Mouse (Mus musculus) lung, embryonic 15.5 days (tissue): Measurements from ENCODE around the gene Atxn2. TPM values are rescaled to one million over a fixed set of nuclear protein-coding genes. Genes with fewer than 3 reads are reported as not detected.

Experiments
- ATAC-seq: fragments of 200-750 bp; cut with Nextera tagmentation; 2 replicates; pipeline ENCODE4 v1.8.0; 2017; ENCODE audit warnings: moderate number of reproducible peaks, borderline replicate concordance; ENCODE audit not compliant: low FRiP score, low TSS enrichment; ENCODE audit errors: extremely low read depth
- H3K27ac ChIP-seq: fragments of 300-500 bp; sonication (generic); 2 replicates; pipeline ENCODE4 v1.5.1; 2015; ENCODE audit warnings: moderate library complexity, mild to moderate bottlenecking, inconsistent platforms
- H3K27me3 ChIP-seq: fragments of 300-500 bp; sonication (generic); 2 replicates; pipeline ENCODE4 v1.6.1; 2015; ENCODE audit warnings: inconsistent platforms
- H3K36me3 ChIP-seq: fragments of 300-500 bp; sonication (generic); 2 replicates; pipeline ENCODE4 v1.6.1; 2015; ENCODE audit warnings: inconsistent platforms
- H3K4me1 ChIP-seq: fragments of 300-500 bp; sonication (generic); 2 replicates; pipeline ENCODE4 v1.6.1; 2015; ENCODE audit warnings: inconsistent platforms
- H3K4me2 ChIP-seq: fragments of 300-500 bp; sonication (generic); 2 replicates; pipeline ENCODE4 v1.6.1; 2015; ENCODE audit warnings: inconsistent platforms, mild to moderate bottlenecking, moderate library complexity
- H3K4me3 ChIP-seq: fragments of 300-500 bp; sonication (generic); 2 replicates; pipeline ENCODE4 v1.5.1; 2015; ENCODE audit warnings: mild to moderate bottlenecking, inconsistent platforms
- H3K9ac ChIP-seq: fragments of 300-500 bp; sonication (generic); 2 replicates; pipeline ENCODE4 v1.6.1; 2015; ENCODE audit warnings: inconsistent platforms
- H3K9me3 ChIP-seq: fragments of 300-500 bp; sonication (generic); 2 replicates; pipeline ENCODE4 v1.6.1; 2016; ENCODE audit warnings: inconsistent platforms
- WGBS: fragments of 180-500 bp; shearing (Covaris S2); methylation state at CpG from one replicate; pipeline ENCODE4 v1.1.7; 2015; 5-methylcytosine and 5-hydroxymethylcytosine counted together
- polyA plus RNA-seq: library from polyadenylated mRNA; unstranded; fragments of >200 nt; fragmentation: Nextera tagmentation; extraction: Ambion mirVana; gene quantifications from 2 replicates; pipeline ENCODE4 v1.2.1, GENCODE M21; 2015

Atxn2 gene
- polyA plus RNA-seq, 1 experiment from 2014 or later, result 60.8 TPM

GRCm38 (mm10) chr5:121767564-121767963 lies 56.4 kb downstream of the Atxn2 start:
- Histone ChIP-seq H3K9ac (no peak overlapping the region), H3K4me1 (no peaks in the 10 kb centered on the region), H3K4me2 (no peak overlapping the region), H3K27me3 (no peaks in the 10 kb centered on the region), H3K36me3 (peaks cover 18% of the 10 kb centered on the region), H3K27ac (no peak overlapping the region), H3K4me3 (no peak overlapping the region), H3K9me3 (no peaks in the 10 kb centered on the region)
- ATAC-seq, result no peak
- WGBS, result 73% methylated on average over 2 of the region's 2 CpGs

- Histone ChIP-seq H3K27me3 (no peaks in the 10 kb centered on the region), H3K9ac (no peak overlapping the region), H3K36me3 (peaks cover 31% of the 10 kb centered on the region), H3K4me2 (no peak overlapping the region), H3K4me3 (no peak overlapping the region), H3K4me1 (no peaks in the 10 kb centered on the region), H3K9me3 (no peaks in the 10 kb centered on the region), H3K27ac (no peak overlapping the region)
- ATAC-seq, result no peak
- WGBS, result 75% methylated on average over 7 of the region's 7 CpGs
Observed at GRCm38 (mm10) chr5:121769827-121770226, 58.7 kb downstream of the Atxn2 start.

- Histone ChIP-seq H3K4me3 (no peak overlapping the region), H3K4me1 (no peaks in the 10 kb centered on the region), H3K4me2 (no peak overlapping the region), H3K9ac (no peak overlapping the region), H3K9me3 (no peaks in the 10 kb centered on the region), H3K27me3 (no peaks in the 10 kb centered on the region), H3K27ac (no peak overlapping the region), H3K36me3 (peaks cover 37% of the 10 kb centered on the region)
- 95% methylated on average over 3 of the region's 3 CpGs for WGBS
- ATAC-seq, result no peak
Observed at GRCm38 (mm10) chr5:121771611-121772010, 60.5 kb downstream of the Atxn2 start.

DNA sequence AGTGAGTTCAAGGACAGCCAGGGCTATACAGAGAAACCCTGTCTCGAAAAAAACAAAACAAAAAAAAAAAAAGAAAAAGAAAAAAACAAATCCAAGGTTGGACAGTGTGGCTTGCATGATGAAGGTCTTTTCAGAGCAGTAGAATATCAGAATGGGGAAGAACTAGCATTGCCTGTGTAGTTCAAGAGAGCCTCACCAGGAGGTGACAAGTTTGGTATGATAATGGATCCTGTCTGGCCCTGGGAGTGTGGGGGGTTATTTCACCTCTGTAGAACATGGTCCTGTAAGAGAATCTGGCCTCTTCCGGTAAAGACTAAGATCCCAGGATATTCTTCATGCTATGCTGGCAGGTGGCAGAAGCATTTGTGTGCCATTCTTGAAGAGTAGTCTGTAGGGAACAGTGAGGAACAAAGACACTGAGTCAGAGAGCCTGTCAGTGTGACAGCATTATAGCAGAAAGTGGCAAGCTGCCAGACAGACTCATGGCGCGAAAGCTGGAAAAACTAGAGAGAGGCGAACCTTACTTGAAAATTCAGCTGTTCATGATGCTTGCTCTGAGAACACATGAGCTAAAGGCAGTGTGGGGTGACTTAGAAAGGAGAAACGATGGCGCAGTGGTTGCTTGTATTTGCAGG lies 67.5 kb downstream of the Atxn2 start:
- H3K36me3 ChIP-seq, result peaks cover 48% of the 10 kb centered on the region
- peaks cover under 1% of the 10 kb centered on the region for H3K4me1 ChIP-seq
- no peaks in the 10 kb centered on the region for H3K9me3 ChIP-seq
- WGBS, result 75% methylated on average over 7 of the region's 7 CpGs
- H3K9ac ChIP-seq, result no peak overlapping the region
- ATAC-seq, result no peak
- no peak overlapping the region for H3K4me2 ChIP-seq
- no peak overlapping the region for H3K27ac ChIP-seq
- H3K27me3 ChIP-seq, result no peaks in the 10 kb centered on the region
- H3K4me3 ChIP-seq, result no peak overlapping the region

DNA sequence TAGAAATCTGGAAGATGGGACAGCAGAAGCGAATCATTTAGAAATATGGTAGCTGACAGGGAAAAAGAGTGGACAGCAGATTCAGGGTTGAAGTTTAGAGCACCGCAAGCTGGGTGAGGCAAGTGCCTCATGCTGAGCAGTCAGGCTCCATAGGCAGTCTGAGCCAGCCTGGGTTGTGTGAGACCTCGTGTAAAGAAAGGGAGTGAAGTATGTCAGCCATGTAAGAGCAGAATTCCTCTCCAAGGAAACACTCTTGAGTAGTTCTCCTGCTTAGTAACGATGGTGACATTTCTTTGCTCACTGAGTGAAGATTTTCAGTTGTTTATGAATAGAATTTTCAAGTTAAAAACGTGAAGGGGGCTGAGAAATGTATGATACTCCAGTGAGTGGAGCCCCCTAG lies 69.0 kb downstream of the Atxn2 start:
- ATAC-seq, result no peak
- peaks cover 45% of the 10 kb centered on the region for H3K36me3 ChIP-seq

GRCm38 (mm10) chr5:121782467-121782866 lies 71.3 kb downstream of the Atxn2 start:
- H3K9ac ChIP-seq, result no peak overlapping the region
- 63% methylated on average over 4 of the region's 4 CpGs for WGBS
- H3K4me3 ChIP-seq, result no peak overlapping the region
- H3K4me2 ChIP-seq, result no peak overlapping the region
- no peak overlapping the region for H3K27ac ChIP-seq
- no peak for ATAC-seq
- no peaks in the 10 kb centered on the region for H3K27me3 ChIP-seq
- no peaks in the 10 kb centered on the region for H3K9me3 ChIP-seq
- H3K36me3 ChIP-seq, result peaks cover 58% of the 10 kb centered on the region
- peaks cover 7% of the 10 kb centered on the region for H3K4me1 ChIP-seq

More for the DNA sequence above, 69.0 kb downstream of the Atxn2 start:
- H3K9ac ChIP-seq, result no peak overlapping the region
- no peak overlapping the region for H3K27ac ChIP-seq
- no peak overlapping the region for H3K4me3 ChIP-seq
- H3K4me2 ChIP-seq, result no peak overlapping the region
- H3K4me1 ChIP-seq, result peaks cover 7% of the 10 kb centered on the region
- H3K9me3 ChIP-seq, result no peaks in the 10 kb centered on the region
- 72% methylated on average over 5 of the region's 5 CpGs for WGBS
- no peaks in the 10 kb centered on the region for H3K27me3 ChIP-seq

- ATAC-seq, result 0 out of 2 replicates have a peak, but pooled peaks have one; percentile 35
- peaks cover 7% of the 10 kb centered on the region for H3K4me1 ChIP-seq
- H3K27me3 ChIP-seq, result no peaks in the 10 kb centered on the region
- no peak overlapping the region for H3K4me3 ChIP-seq
- WGBS, result 44% methylated on average over 10 of the region's 10 CpGs
- H3K27ac ChIP-seq, result no peak overlapping the region
- H3K4me2 ChIP-seq, result no peak overlapping the region
- no peak overlapping the region for H3K9ac ChIP-seq
- peaks cover 55% of the 10 kb centered on the region for H3K36me3 ChIP-seq
- H3K9me3 ChIP-seq, result no peaks in the 10 kb centered on the region
Observed at GRCm38 (mm10) chr5:121783862-121784500, 72.8 kb downstream of the Atxn2 start.

DNA sequence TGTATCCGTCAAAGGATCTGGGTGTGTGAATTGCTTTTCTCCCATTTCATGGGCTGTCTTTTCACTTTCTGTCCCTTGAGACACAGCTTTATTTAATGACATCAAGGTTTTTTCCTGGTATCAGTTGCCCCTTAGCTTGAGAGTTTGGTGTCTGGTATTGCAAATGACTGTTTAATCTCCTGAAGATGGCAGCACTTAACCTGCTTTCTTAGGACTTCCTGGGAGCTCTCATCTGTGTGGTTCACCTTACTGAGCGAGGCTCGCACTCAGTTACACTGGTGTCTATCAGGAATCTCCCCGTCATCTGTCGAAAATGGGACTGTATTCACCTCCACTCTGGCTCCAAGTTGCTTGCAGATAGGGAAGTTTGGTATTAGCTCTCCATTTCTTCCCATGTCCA lies 79.9 kb downstream of the Atxn2 start:
- Histone ChIP-seq H3K4me1 (no peaks in the 10 kb centered on the region), H3K36me3 (peaks cover 60% of the 10 kb centered on the region), H3K27ac (no peak overlapping the region), H3K27me3 (no peaks in the 10 kb centered on the region), H3K9ac (no peak overlapping the region), H3K9me3 (no peaks in the 10 kb centered on the region), H3K4me3 (no peak overlapping the region), H3K4me2 (no peak overlapping the region)
- WGBS, result 88% methylated on average over 5 of the region's 5 CpGs
- ATAC-seq, result no peak

DNA sequence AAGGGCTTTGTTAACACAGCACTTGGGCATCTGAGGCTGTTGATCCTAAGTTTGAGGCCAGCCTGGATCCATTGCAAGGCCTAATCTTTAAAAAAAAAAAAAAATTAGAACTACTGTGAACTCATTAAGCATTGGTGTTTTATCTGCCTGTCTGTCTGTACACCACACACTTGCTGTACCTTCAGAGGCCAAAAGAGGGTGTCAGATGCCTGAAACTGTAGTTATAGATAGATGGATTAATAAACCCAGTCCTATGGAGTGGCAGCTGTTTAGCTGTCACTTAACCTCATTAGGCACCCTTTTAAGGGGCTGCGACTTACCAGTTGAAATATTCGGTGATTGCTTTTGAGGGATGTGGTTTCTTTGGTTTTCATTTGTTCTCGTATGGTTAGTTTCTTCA lies 84.7 kb downstream of the Atxn2 start:
- Histone ChIP-seq H3K4me3 (no peak overlapping the region), H3K4me2 (no peak overlapping the region), H3K4me1 (no peaks in the 10 kb centered on the region), H3K9ac (no peak overlapping the region), H3K9me3 (no peaks in the 10 kb centered on the region), H3K36me3 (peaks cover 75% of the 10 kb centered on the region), H3K27me3 (no peaks in the 10 kb centered on the region), H3K27ac (no peak overlapping the region)
- WGBS, result 82% methylated on average over 3 of the region's 3 CpGs
- no peak for ATAC-seq

- no peak overlapping the region for H3K27ac ChIP-seq
- H3K4me3 ChIP-seq, result no peak overlapping the region
- H3K4me1 ChIP-seq, result no peaks in the 10 kb centered on the region
- no peak for ATAC-seq
- 93% methylated on average over 2 of the region's 2 CpGs for WGBS
- H3K9me3 ChIP-seq, result no peaks in the 10 kb centered on the region
- no peaks in the 10 kb centered on the region for H3K27me3 ChIP-seq
- H3K36me3 ChIP-seq, result peaks cover 80% of the 10 kb centered on the region
- no peak overlapping the region for H3K4me2 ChIP-seq
- no peak overlapping the region for H3K9ac ChIP-seq
Observed at GRCm38 (mm10) chr5:121798447-121798846, 87.3 kb downstream of the Atxn2 start.

- Histone ChIP-seq H3K4me3 (no peak overlapping the region), H3K9ac (no peak overlapping the region), H3K27me3 (no peaks in the 10 kb centered on the region), H3K4me2 (no peak overlapping the region), H3K4me1 (peaks cover 7% of the 10 kb centered on the region; the same call in 1 of the 2 replicates), H3K36me3 (peaks cover 53% of the 10 kb centered on the region), H3K9me3 (no peaks in the 10 kb centered on the region), H3K27ac (no peak overlapping the region)
- no peak for ATAC-seq
- WGBS, result 86% methylated on average over 3 of the region's 3 CpGs
Observed at GRCm38 (mm10) chr5:121807186-121807585, 96.0 kb downstream of the Atxn2 start.

- H3K9me3 ChIP-seq, result no peaks in the 10 kb centered on the region
- no peak for ATAC-seq
- no peaks in the 10 kb centered on the region for H3K27me3 ChIP-seq
- peaks cover 7% of the 10 kb centered on the region; the same call in 1 of the 2 replicates for H3K4me1 ChIP-seq
- H3K27ac ChIP-seq, result no peak overlapping the region
- no peak overlapping the region for H3K4me3 ChIP-seq
- 86% methylated on average over 2 of the region's 2 CpGs for WGBS
- peaks cover 54% of the 10 kb centered on the region for H3K36me3 ChIP-seq
- H3K4me2 ChIP-seq, result no peak overlapping the region
- no peak overlapping the region for H3K9ac ChIP-seq
Observed at GRCm38 (mm10) chr5:121808202-121808601, 97.1 kb downstream of the Atxn2 start.
